Mouse (Mus musculus) testis, adult 2 months (tissue): ENCODE data around the gene Gm11096. TPM values are rescaled to one million over a fixed set of nuclear protein-coding genes. Genes with fewer than 3 reads are reported as not detected.

Experiments
- H3K27ac ChIP-seq: fragments of 200-500 bp; 2 replicates; pipeline ENCODE4 v1.5.1; 2012; ENCODE audit warnings: low read depth, low read length; ENCODE audit not compliant: control insufficient read depth, insufficient read depth
- H3K27me3 ChIP-seq: fragments of 200-500 bp; 2 replicates; pipeline ENCODE4 v1.6.1; 2012; ENCODE audit warnings: mild to moderate bottlenecking, low read length, moderate library complexity; ENCODE audit not compliant: control insufficient read depth, insufficient read depth
- H3K36me3 ChIP-seq: fragments of 200-500 bp; 2 replicates; pipeline ENCODE4 v1.6.1; 2012; ENCODE audit warnings: mild to moderate bottlenecking, low read length; ENCODE audit not compliant: control insufficient read depth, insufficient read depth
- H3K4me1 ChIP-seq: fragments of 200-500 bp; 2 replicates; pipeline ENCODE4 v1.6.1; 2012; ENCODE audit warnings: low read length; ENCODE audit not compliant: control insufficient read depth, insufficient read depth
- H3K4me3 ChIP-seq: fragments of 200-500 bp; 2 replicates; pipeline ENCODE4 v1.5.1; 2012; ENCODE audit warnings: low read depth, mild to moderate bottlenecking, low read length, moderate library complexity, mixed read lengths; ENCODE audit not compliant: control insufficient read depth
- CTCF ChIP-seq: fragments of 200-500 bp; IDR thresholded peaks from 2 replicates; pipeline ENCODE4 v1.5.1; 2012; ENCODE audit warnings: low read depth, mild to moderate bottlenecking, inconsistent platforms, low read length, moderate library complexity; ENCODE audit not compliant: control insufficient read depth, insufficient read depth, insufficient replicate concordance
- POLR2A ChIP-seq: fragments of 200-500 bp; IDR thresholded peaks from 2 replicates; pipeline ENCODE4 v1.6.1; 2012; ENCODE audit warnings: low read depth, mild to moderate bottlenecking, inconsistent platforms, low read length, moderate library complexity; ENCODE audit not compliant: control insufficient read depth
- polyA plus RNA-seq: library from polyadenylated mRNA; depleted of rRNA; stranded (reverse); fragments of >200 nt; gene quantifications from 2 replicates; pipeline ENCODE4 v1.2.3, GENCODE M21; 2012

The Gm11096 gene
- polyA plus RNA-seq, 1 experiment: not detected

DNA sequence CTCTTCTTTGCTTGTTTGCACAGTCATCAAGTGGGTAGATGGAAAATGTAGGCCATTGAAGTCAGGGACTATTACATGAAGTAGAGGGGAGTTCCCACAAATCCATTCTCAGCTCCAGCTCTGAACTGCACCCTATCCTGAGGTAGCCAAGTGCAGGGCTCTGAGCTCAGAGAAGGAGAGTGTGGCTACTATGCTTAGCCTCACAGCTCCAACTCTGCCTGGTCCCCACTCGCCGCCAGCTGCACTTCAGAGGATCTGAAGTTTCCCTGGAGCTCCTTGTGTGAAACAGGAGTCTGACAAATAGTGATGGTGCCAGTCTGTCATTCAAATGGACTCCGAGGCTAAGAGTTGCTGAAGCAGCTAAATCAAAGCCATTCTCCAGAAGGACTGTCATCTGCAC, 13.7 kb downstream of the Gm11096 start:
- Histone ChIP-seq H3K4me1 (no peaks in the 10 kb centered on the region), H3K36me3 (no peaks in the 10 kb centered on the region), H3K27me3 (no peaks in the 10 kb centered on the region), H3K27ac (no peak overlapping the region), H3K4me3 (no peak overlapping the region)
- TF ChIP-seq POLR2A: no peak
- no peak for TF ChIP-seq CTCF

DNA sequence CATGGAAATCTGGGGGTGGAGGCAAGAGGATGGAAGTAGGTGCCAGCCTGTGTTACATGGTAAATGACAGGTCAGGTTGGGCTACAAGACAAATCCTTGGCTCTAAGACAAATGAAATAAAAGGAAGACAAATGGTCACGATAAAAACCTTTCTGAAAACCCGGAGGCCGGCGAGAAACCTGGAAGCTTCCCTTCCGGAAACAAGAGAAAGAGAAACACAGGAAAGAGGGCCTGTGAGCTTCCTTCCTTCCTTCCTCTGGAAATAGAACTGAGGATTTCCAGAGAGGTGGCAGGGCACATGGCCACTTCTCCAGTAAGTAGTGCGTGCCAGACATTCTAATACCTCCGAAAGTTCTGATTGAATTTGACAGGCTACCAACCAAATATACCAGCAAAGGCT, 14.4 kb downstream of the Gm11096 start:
- Histone ChIP-seq H3K27ac (no peak overlapping the region), H3K27me3 (no peaks in the 10 kb centered on the region), H3K36me3 (no peaks in the 10 kb centered on the region), H3K4me3 (no peak overlapping the region), H3K4me1 (no peaks in the 10 kb centered on the region)
- TF ChIP-seq CTCF (no peak), POLR2A (no peak)

DNA sequence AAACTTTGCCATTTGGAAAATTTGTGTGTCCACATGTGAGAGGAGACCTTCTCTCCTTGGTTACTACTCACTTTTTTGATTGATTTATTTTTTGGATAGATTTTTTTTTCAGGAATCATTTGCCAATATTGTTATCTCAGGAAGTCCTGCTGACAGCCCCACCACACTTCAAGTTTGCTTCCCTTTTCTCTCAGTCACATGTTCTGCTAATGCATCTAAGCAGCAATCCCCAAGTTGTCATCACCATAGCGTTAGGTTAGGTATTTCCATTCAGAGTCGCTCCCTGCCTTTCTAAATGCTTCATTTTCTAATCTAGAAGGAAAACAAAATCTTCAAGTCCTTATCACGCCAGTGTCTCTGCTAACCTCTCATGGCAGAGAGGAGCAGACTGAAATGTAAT, 17.8 kb downstream of the Gm11096 start:
- no peaks in the 10 kb centered on the region for H3K27me3 ChIP-seq
- H3K36me3 ChIP-seq: no peaks in the 10 kb centered on the region
- H3K27ac ChIP-seq: no peak overlapping the region
- no peaks in the 10 kb centered on the region for H3K4me1 ChIP-seq
- H3K4me3 ChIP-seq: no peak overlapping the region
- TF ChIP-seq POLR2A (no peak), CTCF (no peak)

DNA sequence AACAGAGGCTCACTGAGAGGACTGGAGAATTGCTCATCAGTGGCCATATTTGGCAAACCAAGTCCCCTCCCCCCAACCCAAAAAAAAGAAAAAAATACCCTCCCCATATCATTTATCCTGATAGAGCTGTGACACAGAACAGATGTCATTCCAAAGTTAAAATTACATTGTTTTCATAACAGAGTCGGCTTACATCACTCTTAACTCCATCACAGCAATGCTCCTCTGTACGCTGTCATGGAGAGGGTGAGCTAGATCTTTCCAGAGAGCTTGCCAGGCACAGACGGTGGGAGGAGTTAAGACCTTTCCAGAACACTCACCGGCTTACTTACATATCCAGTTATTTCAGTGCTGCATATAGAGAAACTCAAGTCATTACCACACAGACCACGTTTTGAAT, 27.4 kb downstream of the Gm11096 start:
- TF ChIP-seq POLR2A (no peak), CTCF (no peak)
- no peaks in the 10 kb centered on the region for H3K36me3 ChIP-seq
- no peaks in the 10 kb centered on the region for H3K27me3 ChIP-seq

DNA sequence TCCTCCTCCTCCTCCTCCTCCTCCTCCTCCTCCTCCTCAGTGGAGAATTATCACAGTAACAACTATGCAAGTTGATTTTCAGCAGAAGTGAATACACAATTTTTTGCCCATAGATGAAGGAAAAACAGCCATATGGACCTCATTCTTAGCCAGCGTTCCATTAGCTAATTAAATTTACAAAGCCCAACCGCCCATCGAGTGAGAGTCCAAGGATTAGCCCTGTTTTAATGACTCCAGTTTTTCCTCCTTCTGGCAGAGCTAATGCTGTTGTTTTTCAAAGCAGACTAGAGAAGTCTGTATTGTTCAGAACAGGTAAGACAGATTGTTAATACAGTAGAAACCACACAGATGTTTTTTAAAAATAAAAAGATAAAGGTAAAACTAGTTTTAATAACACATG, 31.8 kb downstream of the Gm11096 start:
- Histone ChIP-seq H3K27ac (no peak overlapping the region), H3K27me3 (no peaks in the 10 kb centered on the region), H3K36me3 (no peaks in the 10 kb centered on the region), H3K4me1 (no peaks in the 10 kb centered on the region), H3K4me3 (no peak overlapping the region)
- TF ChIP-seq CTCF (no peak), POLR2A (no peak)

More for the DNA sequence above, 27.4 kb downstream of the Gm11096 start:
- Histone ChIP-seq H3K27ac (no peak overlapping the region), H3K4me1 (no peaks in the 10 kb centered on the region), H3K4me3 (no peak overlapping the region)

DNA sequence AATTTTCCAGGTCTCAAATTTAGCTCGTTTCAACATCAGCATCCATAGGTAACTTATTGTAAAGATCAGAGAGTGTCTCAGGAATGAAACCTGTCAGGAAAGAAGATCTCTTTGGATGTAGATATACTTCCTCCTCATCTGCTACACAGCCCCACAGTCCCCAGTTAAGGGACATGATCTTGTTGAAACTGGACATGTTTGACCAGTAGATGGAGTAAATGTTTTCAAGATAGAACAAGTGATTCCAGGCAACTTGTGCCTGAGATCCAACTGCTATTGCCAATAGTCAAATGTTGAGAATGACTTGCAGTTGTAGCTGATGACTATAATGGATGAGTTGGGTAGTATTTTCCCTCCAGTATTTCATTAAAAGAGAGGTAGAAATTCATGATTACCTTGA, 35.9 kb downstream of the Gm11096 start:
- Histone ChIP-seq H3K36me3 (no peaks in the 10 kb centered on the region), H3K4me1 (peaks cover 6% of the 10 kb centered on the region), H3K4me3 (no peak overlapping the region), H3K27ac (no peak overlapping the region), H3K27me3 (no peaks in the 10 kb centered on the region)
- TF ChIP-seq POLR2A (no peak), CTCF (no peak)

DNA sequence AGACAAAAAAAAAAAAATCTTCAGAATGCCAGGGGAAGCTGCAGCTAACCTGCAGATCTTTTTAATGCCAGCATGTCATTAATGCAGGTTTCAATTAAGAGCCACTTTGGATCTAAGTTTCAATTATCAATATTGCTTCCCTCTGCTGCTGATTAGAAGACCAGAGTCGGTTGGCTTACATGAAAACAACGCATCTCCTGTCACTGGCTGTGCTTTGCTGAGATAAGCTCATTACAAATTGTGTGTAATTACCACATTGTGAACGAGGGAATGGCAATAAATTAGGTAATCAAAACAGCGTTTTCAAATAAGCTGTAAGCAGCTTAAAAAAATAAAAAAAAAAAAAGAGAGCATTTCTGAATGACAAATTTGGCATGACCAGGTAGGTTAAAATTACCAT, 38.2 kb downstream of the Gm11096 start:
- no peak overlapping the region for H3K27ac ChIP-seq
- no peaks in the 10 kb centered on the region for H3K36me3 ChIP-seq
- H3K4me1 ChIP-seq: peaks cover 6% of the 10 kb centered on the region
- H3K4me3 ChIP-seq: no peak overlapping the region
- TF ChIP-seq POLR2A: no peak
- no peak for TF ChIP-seq CTCF
- no peaks in the 10 kb centered on the region for H3K27me3 ChIP-seq
